Mouse (Mus musculus): ENCODE measurements around the gene Gga3. TPM values are rescaled to one million over a fixed set of nuclear protein-coding genes. Genes with fewer than 3 reads are reported as not detected.

The Gga3 gene
- total RNA-seq, 2 experiments from 2014 or later: 83.9 to 95.1 TPM

- peak overlapping the region; percentile 79 for H3K4me3 ChIP-seq
- peak; percentile 14 for TF ChIP-seq CTCF (IDR thresholded peaks at IDR 0.05)
- intact Hi-C loops (cut with DNase I): loop anchor here (1.0 to 5.0 kb wide), 4 partner anchors 22 to 110 kb away; partner anchors contain the start of gene Jpt1
- peak overlapping the region; percentile 94 for H3K27ac ChIP-seq
- peak in 1 of 2 experiments; percentile 41 for DNase-seq (ENCODE audit: extremely low spot score in 1 of 2, low spot score in 2 of 2)
Measured at GRCm38 (mm10) chr11:115536856-115537568, 66.8 kb downstream of the Gga3 start.

- Histone ChIP-seq H3K4me3 (peak within 1 kb of the TSS; percentile 79), H3K27ac (peak within 1 kb of the TSS; percentile 94)
- intact Hi-C loops (cut with DNase I): loop anchor here (1.0 to 5.0 kb wide), 4 partner anchors 21 to 109 kb away; partner anchors contain the start of gene Jpt1
- no peak; the same call in 1 of the 2 replicates for TF ChIP-seq CTCF (IDR thresholded peaks at IDR 0.05)
- DNase-seq (ENCODE audit: extremely low spot score in 1 of 2, low spot score in 2 of 2): peak; percentile 98 to 99
Measured at GRCm38 (mm10) chr11:115536038-115536681, 67.7 kb downstream of the Gga3 start, which contains the start of gene Sumo2. Gene Sumo2 (minus strand): TSS chr11:115536276.

GRCm38 (mm10) chr11:115535401-115536037 is 68.3 kb downstream of the Gga3 start:
- TF ChIP-seq CTCF (IDR thresholded peaks at IDR 0.05): no peak
- intact Hi-C loops (cut with DNase I): loop anchor here (1.0 to 5.0 kb wide), 5 partner anchors 15 to 108 kb away; partner anchors contain the start of gene Jpt1
- DNase-seq (ENCODE audit: extremely low spot score in 1 of 2, low spot score in 2 of 2): peak; percentile 66
- Histone ChIP-seq H3K27ac (peak overlapping the region; percentile 94), H3K4me3 (peak overlapping the region; percentile 79)

GRCm38 (mm10) chr11:115534759-115535371 is 69.0 kb downstream of the Gga3 start:
- Histone ChIP-seq H3K27ac (peak overlapping the region; percentile 94; the same call in 1 of the 2 replicates), H3K4me3 (peak overlapping the region; percentile 79)
- intact Hi-C loops (cut with DNase I): loop anchor here (2.0 to 5.0 kb wide), 2 partner anchors 14 to 108 kb away; no protein-coding TSS in a partner anchor
- TF ChIP-seq CTCF (IDR thresholded peaks at IDR 0.05): no peak
- DNase-seq (ENCODE audit: extremely low spot score in 1 of 2, low spot score in 2 of 2): no peak

Other genes starting within 250 kb of the Gga3 start
- gene Hid1, start 236.3 kb downstream of the Gga3 start, total RNA-seq (2021): 100 to 1,000 TPM; 117 to 121 TPM
- 10 to 100 TPM; 25.0 to 26.4 TPM for gene Cdr2l, start 222.1 kb downstream of the Gga3 start, total RNA-seq (2021)
- 100 to 1,000 TPM; 113 to 118 TPM for gene Mrpl58, start 200.3 kb downstream of the Gga3 start, total RNA-seq (2021)
- 100 to 1,000 TPM; 436 to 465 TPM for gene Atp5h, start 184.1 kb downstream of the Gga3 start, total RNA-seq (2021)
- 10 to 100 TPM; 72.4 to 76.2 TPM for gene Kctd2, start 183.9 kb downstream of the Gga3 start, total RNA-seq (2021)
- gene Trim80, start 163.5 kb downstream of the Gga3 start, total RNA-seq (2021): under 1 TPM in 1 of 2 experiments, not detected in 1; 0.16 TPM
- not detected for gene Slc16a5, start 141.6 kb downstream of the Gga3 start, total RNA-seq (2021)
- gene Armc7, start 128.4 kb downstream of the Gga3 start, total RNA-seq (2021): 10 to 100 TPM; 11.9 to 18.0 TPM
- gene Nt5c, start 112.2 kb downstream of the Gga3 start, total RNA-seq (2021): 10 to 100 TPM; 57.6 to 67.2 TPM
- gene Jpt1, start 89.7 kb downstream of the Gga3 start, total RNA-seq (2021): 100 to 1,000 TPM; 158 to 161 TPM
- 100 to 1,000 TPM; 274 TPM for gene Sumo2, start 67.8 kb downstream of the Gga3 start, total RNA-seq (2021)
- 10 to 100 TPM; 48.3 to 52.7 TPM for gene Nup85, start 39.6 kb downstream of the Gga3 start, total RNA-seq (2021)
- gene Mrps7, start 126 bp downstream of the Gga3 start, total RNA-seq (2021): 10 to 100 TPM; 51.5 to 51.7 TPM
- gene Mif4gd, start 8.9 kb upstream of the Gga3 start, total RNA-seq (2021): 10 to 100 TPM; 15.6 to 16.0 TPM
- gene Slc25a19, start 24.2 kb upstream of the Gga3 start, total RNA-seq (2021): 10 to 100 TPM; 57.2 to 59.5 TPM
- gene Grb2, start 104.5 kb upstream of the Gga3 start, total RNA-seq (2021): 100 to 1,000 TPM; 186 to 196 TPM
- 10 to 100 TPM; 62.3 to 62.7 TPM for gene Tmem94, start 161.4 kb upstream of the Gga3 start, total RNA-seq (2021)
- 10 to 100 TPM; 18.1 to 18.8 TPM for gene Caskin2, start 209.6 kb upstream of the Gga3 start, total RNA-seq (2021)
- gene Tsen54, start 210.7 kb upstream of the Gga3 start, total RNA-seq (2021): 10 to 100 TPM; 12.4 to 14.2 TPM
- 1 to 10 TPM; 2.3 to 3.6 TPM for gene Llgl2, start 220.0 kb upstream of the Gga3 start, total RNA-seq (2021)

Measured in left cerebral cortex, adult 2 months (tissue).